Mouse (Mus musculus) bone marrow, adult 2 months (tissue): Measurements from ENCODE around the gene Fras1.

Source experiments
- CTCF ChIP-seq: fragments of 200-500 bp; IDR thresholded peaks from 2 replicates; pipeline ENCODE4 v1.5.1; 2011; ENCODE audit warnings: low read length, control low read depth; ENCODE audit not compliant: control insufficient read depth, insufficient read depth
- POLR2A ChIP-seq: fragments of 200-500 bp; IDR thresholded peaks from 2 replicates; pipeline ENCODE4 v1.6.1; 2011; ENCODE audit warnings: low read depth, mild to moderate bottlenecking, control low read depth, low read length, borderline replicate concordance; ENCODE audit not compliant: control insufficient read depth

GRCm38 (mm10) chr5:96502400-96502799, 128.6 kb downstream of the Fras1 start:
- TF ChIP-seq CTCF (no peak), POLR2A (no peak)
